Comparison of ENCODE assay signal across 9 mouse cellular contexts in genomic region chr12:107978063-107978462, GRCm38 (mm10). TPM values are rescaled to one million over a fixed set of nuclear protein-coding genes. Genes with fewer than 3 reads are reported as not detected.
DNase-seq lines count a peak whose midpoint lies in the region; ATAC-seq and TF ChIP-seq lines count a peak whose summit lies in the region.
"Had no signal": no experiment of that assay in that cellular context is flagged by ENCODE, and none has a peak within 500 bp of the region (broad histone marks: within the 10 kb centered on the region; RNA-seq: fewer than 3 reads in every experiment).

No protein-coding gene starts in this region.

- peaks cover 33% of the 10 kb centered on the region for H3K4me1 ChIP-seq in lung, embryonic 14.5 days (ENCODE audit: insufficient read depth)
- H3K4me1 ChIP-seq in forebrain, embryonic 16.5 days (replicated peaks; ENCODE audit: control insufficient read depth, insufficient read depth, low read length), result peaks cover 96% of the 10 kb centered on the region
- peaks cover 97% of the 10 kb centered on the region for H3K4me1 ChIP-seq in midbrain, embryonic 12.5 days

- 19% methylated on average over 14 of the region's 14 CpGs for WGBS in lung, embryonic 14.5 days
- 11% methylated on average over 14 of the region's 14 CpGs for WGBS in forebrain, embryonic 16.5 days
- WGBS in midbrain, embryonic 12.5 days, result 4% methylated on average over 14 of the region's 14 CpGs

- DNase-seq in lung, embryonic 14.5 days, result no peak
- no peak for DNase-seq in lung, postnatal 10 days
- DNase-seq in right cerebral cortex, postnatal 36 days (ENCODE audit: low spot score in 2 of 2), result no peak
- no peak for DNase-seq in cerebellum, adult 11 months
- DNase-seq in cerebellum, adult 9-11 months, result no peak
- DNase-seq: kidney, adult 11 months had no signal

- ATAC-seq in lung, embryonic 14.5 days (ENCODE audit: insufficient read depth), result no peak
- ATAC-seq in forebrain, embryonic 16.5 days, result no peak
- ATAC-seq in midbrain, embryonic 12.5 days (ENCODE audit: low FRiP score, low read depth), result no peak
- ATAC-seq: liver, embryonic 12.5 days had no signal

- no peak overlapping the region for H3K27ac ChIP-seq in lung, embryonic 14.5 days (ENCODE audit: low read depth)
- H3K27ac ChIP-seq in forebrain, embryonic 16.5 days (ENCODE audit: low read length), result peak overlapping the region; percentile 89
- H3K27ac ChIP-seq in midbrain, embryonic 12.5 days (replicated peaks), result no peak overlapping the region
- H3K27ac ChIP-seq: liver, embryonic 12.5 days had no signal

- H3K4me2 ChIP-seq in lung, embryonic 14.5 days, result peak overlapping the region; percentile 18; the same call in 1 of the 2 replicates
- H3K4me2 ChIP-seq in forebrain, embryonic 16.5 days (ENCODE audit: low read length), result peak overlapping the region; percentile 77
- H3K4me2 ChIP-seq in midbrain, embryonic 12.5 days (replicated peaks), result peak overlapping the region; percentile 42
- H3K4me2 ChIP-seq: liver, embryonic 12.5 days had no signal

- no peaks in the 10 kb centered on the region for H3K36me3 ChIP-seq in lung, embryonic 14.5 days (ENCODE audit: insufficient read depth)
- no peaks in the 10 kb centered on the region for H3K36me3 ChIP-seq in forebrain, embryonic 16.5 days (ENCODE audit: control insufficient read depth, insufficient read depth)
- no peaks in the 10 kb centered on the region for H3K36me3 ChIP-seq in midbrain, embryonic 12.5 days
- H3K36me3 ChIP-seq: liver, embryonic 12.5 days had no signal

- no peaks in the 10 kb centered on the region for H3K9me3 ChIP-seq in lung, embryonic 14.5 days (ENCODE audit: low read depth, low read length)
- H3K9me3 ChIP-seq in forebrain, embryonic 16.5 days (ENCODE audit: control insufficient read depth, low read length), result no peaks in the 10 kb centered on the region
- H3K9me3 ChIP-seq in midbrain, embryonic 12.5 days, result no peaks in the 10 kb centered on the region
- H3K9me3 ChIP-seq: liver, embryonic 12.5 days had no signal

- TF ChIP-seq CTCF in lung, embryonic 14.5 days (IDR thresholded peaks at IDR 0.05; ENCODE audit: low read depth), result no peak

- no peak overlapping the region for H3K4me3 ChIP-seq in lung, embryonic 14.5 days (ENCODE audit: low read depth, low read length)
- peak overlapping the region; percentile 30 for H3K4me3 ChIP-seq in forebrain, embryonic 16.5 days (replicated peaks; ENCODE audit: low read length)
- H3K4me3 ChIP-seq in midbrain, embryonic 12.5 days, result no peak overlapping the region
- H3K4me3 ChIP-seq: liver, embryonic 12.5 days had no signal

- H3K9ac ChIP-seq in lung, embryonic 14.5 days, result no peak overlapping the region
- peak overlapping the region; percentile 56 for H3K9ac ChIP-seq in forebrain, embryonic 16.5 days (replicated peaks; ENCODE audit: low read depth, low read length)
- 0 out of 2 replicates have a peak overlapping the region, but pooled peaks have one; percentile 28 for H3K9ac ChIP-seq in midbrain, embryonic 12.5 days (replicated peaks)
- H3K9ac ChIP-seq: liver, embryonic 12.5 days had no signal

- H3K27me3 ChIP-seq in lung, embryonic 14.5 days (ENCODE audit: insufficient read depth, low read length), result peaks cover 16% of the 10 kb centered on the region
- no peaks in the 10 kb centered on the region for H3K27me3 ChIP-seq in forebrain, embryonic 16.5 days (replicated peaks; ENCODE audit: control insufficient read depth, insufficient read depth, low read length)
- H3K27me3 ChIP-seq in midbrain, embryonic 12.5 days, result no peaks in the 10 kb centered on the region; the same call in 1 of the 2 replicates

RNA-seq across cellular contexts. Expression of gene Bcl11b, which starts 25.3 kb away (rescaled TPM):
- 4.0 and 4.4 TPM in 2 replicates for polyA plus RNA-seq in lung, embryonic 14.5 days (2014; fragmentation: Nextera tagmentation; extraction: Ambion mirVana)
- polyA plus RNA-seq in forebrain, embryonic 16.5 days (2015; fragmentation: Nextera tagmentation; extraction: Ambion mirVana), result 81.4 and 87.9 TPM in 2 replicates
- polyA plus RNA-seq in midbrain, embryonic 12.5 days (2016; fragmentation: Nextera tagmentation; extraction: Ambion mirVana), result 16.1 and 19.5 TPM in 2 replicates

Comparison
In these comparisons a context has a peak if more than half of its experiments do, and no peak if none do; other contexts are left out.
1. H3K4me2 ChIP-seq: peak in every context shown above with its lines; median percentile 77 in forebrain, embryonic 16.5 days; 42 in midbrain, embryonic 12.5 days; 18 in lung, embryonic 14.5 days.